Mouse (Mus musculus): ENCODE data around the gene Nat8l. TPM values are rescaled to one million over a fixed set of nuclear protein-coding genes. Genes with fewer than 3 reads are reported as not detected.

The Nat8l gene
- polyA plus RNA-seq, 1 experiment, result 5.8 TPM

- no peak for DNase-seq
- H3K36me3 ChIP-seq (ENCODE audit: control insufficient read depth, insufficient read depth, low read length), result no peaks in the 10 kb centered on the region
- no peaks in the 10 kb centered on the region for H3K4me1 ChIP-seq (ENCODE audit: control insufficient read depth, insufficient read depth, low read length)
- H3K27ac ChIP-seq (ENCODE audit: insufficient read depth, low read depth, low read length), result no peak overlapping the region
- no peak overlapping the region for H3K4me3 ChIP-seq (ENCODE audit: insufficient read depth, low read depth, low read length)
- 57% methylated on average over 3 of the region's 3 CpGs for WGBS
- H3K27me3 ChIP-seq (replicated peaks; ENCODE audit: control insufficient read depth, insufficient read depth, low read length), result no peaks in the 10 kb centered on the region
- TF ChIP-seq CTCF (conservative IDR thresholded peaks at IDR 0.05; ENCODE audit: insufficient read depth, insufficient read length, low read depth, low read length) (no peak), POLR2A (IDR thresholded peaks at IDR 0.05; ENCODE audit: low read depth, low read length) (no peak)
These were observed 36.7 kb downstream of the Nat8l start for GRCm38 (mm10) chr5:34032520-34032919.

Other genes with a start within 250 kb of the Nat8l start
- gene Letm1, start 213.2 kb upstream of the Nat8l start, polyA plus RNA-seq (2012; rRNA removed), result 85.1 and 91.6 TPM in 2 replicates
- 6.3 and 6.8 TPM in 2 replicates for gene Nsd2, start 175.3 kb upstream of the Nat8l start, polyA plus RNA-seq (2012; rRNA removed)
- 23.0 and 24.6 TPM in 2 replicates for gene Nelfa, start 59.6 kb upstream of the Nat8l start, polyA plus RNA-seq (2012; rRNA removed)
- gene Gm1673, start 12.6 kb upstream of the Nat8l start, polyA plus RNA-seq (2012; rRNA removed), result 3.3 and 4.1 TPM in 2 replicates
- gene Poln, start 173.5 kb downstream of the Nat8l start, polyA plus RNA-seq (2012; rRNA removed), result 1.3 and 1.8 TPM in 2 replicates
- 0.34 and 0.64 TPM in 2 replicates for gene Haus3, start 173.5 kb downstream of the Nat8l start, polyA plus RNA-seq (2012; rRNA removed)
- gene Mxd4, start 191.7 kb downstream of the Nat8l start, polyA plus RNA-seq (2012; rRNA removed), result 143 and 164 TPM in 2 replicates